Mouse (Mus musculus) G1E (cell line): Measurements from ENCODE around the gene Hyou1.

Experiments used
- CTCF ChIP-seq: IDR thresholded peaks from 2 replicates; pipeline ENCODE4 v1.5.1; 2012; ENCODE audit warnings: low read depth, low read length, inconsistent platforms, mixed read lengths
- GATA1 ChIP-seq: IDR thresholded peaks from 2 replicates; pipeline ENCODE4 v1.6.1; 2012; ENCODE audit warnings: borderline replicate concordance, low read length, inconsistent platforms, mixed read lengths
- GATA2 ChIP-seq: IDR thresholded peaks from 2 replicates; pipeline ENCODE4 v1.6.1; 2012; ENCODE audit warnings: low read depth, low read length, inconsistent platforms, borderline replicate concordance
- POLR2AphosphoS5 ChIP-seq: IDR thresholded peaks from 2 replicates; pipeline ENCODE4 v1.6.1; 2012; ENCODE audit warnings: low read depth, low read length, inconsistent platforms; ENCODE audit not compliant: insufficient replicate concordance
- TAL1 ChIP-seq: conservative IDR thresholded peaks from 2 replicates; pipeline ENCODE4 v1.6.1; 2012; ENCODE audit warnings: low read depth, low read length, inconsistent platforms, mixed read lengths

- no peak for TF ChIP-seq CTCF
- TF ChIP-seq GATA1, result no peak
- no peak for TF ChIP-seq TAL1
- TF ChIP-seq GATA2, result no peak
- no peak for TF ChIP-seq POLR2AphosphoS5
Measured at GRCm38 (mm10) chr9:44423576-44423975, 44.3 kb downstream of the Hyou1 start.
